Mouse (Mus musculus) neural tube, embryonic 14.5 days (tissue): ENCODE data around the gene Kcnq1. TPM values are rescaled to one million over a fixed set of nuclear protein-coding genes. Genes with fewer than 3 reads are reported as not detected.

Experiments
- ATAC-seq: fragments of 200-750 bp; cut with Nextera tagmentation; 2 replicates; pipeline ENCODE4 v1.8.0; 2017; ENCODE audit warnings: low read depth, mild to moderate bottlenecking, moderate TSS enrichment, moderate library complexity
- H3K27ac ChIP-seq: fragments of 300-500 bp; sonication (generic); 2 replicates; pipeline ENCODE4 v1.5.1; 2014; ENCODE audit warnings: low read depth, mild to moderate bottlenecking, control low read depth, low read length, moderate library complexity, mixed read lengths
- H3K27me3 ChIP-seq: fragments of 300-500 bp; sonication (generic); 2 replicates; pipeline ENCODE4 v1.6.1; 2014; ENCODE audit warnings: low read length; ENCODE audit not compliant: control insufficient read depth, insufficient read depth
- H3K36me3 ChIP-seq: fragments of 300-500 bp; sonication (generic); 2 replicates; pipeline ENCODE4 v1.6.1; 2014; ENCODE audit warnings: low read length, mixed read lengths; ENCODE audit not compliant: control insufficient read depth, insufficient read depth
- H3K4me1 ChIP-seq: fragments of 300-500 bp; sonication (generic); 2 replicates; pipeline ENCODE4 v1.6.1; 2014; ENCODE audit warnings: low read length; ENCODE audit not compliant: control insufficient read depth, insufficient read depth
- H3K4me2 ChIP-seq: fragments of 300-500 bp; sonication (generic); 2 replicates; pipeline ENCODE4 v1.6.1; 2014; ENCODE audit warnings: mild to moderate bottlenecking, low read depth, low read length, control low read depth
- H3K4me3 ChIP-seq: fragments of 300-500 bp; sonication (generic); 2 replicates; pipeline ENCODE4 v1.5.1; 2014; ENCODE audit warnings: low read depth, low read length, control low read depth, mixed read lengths
- H3K9ac ChIP-seq: fragments of 300-500 bp; sonication (generic); replicated peaks from 2 replicates; pipeline ENCODE4 v1.6.1; 2014; ENCODE audit warnings: low read depth, mild to moderate bottlenecking, control low read depth, low read length, mixed read lengths
- H3K9me3 ChIP-seq: fragments of 300-500 bp; sonication (generic); 2 replicates; pipeline ENCODE4 v1.6.1; 2016; ENCODE audit warnings: low read length; ENCODE audit not compliant: control insufficient read depth
- WGBS: fragments of 180-500 bp; shearing (Covaris S2); extraction: QIAGEN DNeasy Blood & Tissue Kit; methylation state at CpG from one replicate; pipeline ENCODE4 v1.1.7; 2014; 5-methylcytosine and 5-hydroxymethylcytosine counted together
- polyA plus RNA-seq: library from polyadenylated mRNA; unstranded; fragments of >200 nt; fragmentation: Nextera tagmentation; extraction: Ambion mirVana; gene quantifications from 2 replicates; pipeline ENCODE4 v1.2.1, GENCODE M21; 2014

Kcnq1 gene
- polyA plus RNA-seq, 1 experiment from 2014 or later, result 2.4 TPM

GRCm38 (mm10) chr7:143295356-143296000, 189.3 kb downstream of the Kcnq1 start:
- H3K4me1 ChIP-seq, result peaks cover 14% of the 10 kb centered on the region; the same call in 1 of the 2 replicates
- ATAC-seq, result no peak
- peak overlapping the region; percentile 53 for H3K4me3 ChIP-seq
- H3K27me3 ChIP-seq, result no peaks in the 10 kb centered on the region
- peak overlapping the region; percentile 56; the same call in 1 of the 2 replicates for H3K4me2 ChIP-seq
- H3K9ac ChIP-seq, result peak overlapping the region; percentile 70
- H3K36me3 ChIP-seq, result no peaks in the 10 kb centered on the region
- no peaks in the 10 kb centered on the region for H3K9me3 ChIP-seq
- H3K27ac ChIP-seq, result peak overlapping the region; percentile 70
- WGBS, result 49% methylated on average over 47 of the region's 47 CpGs

GRCm38 (mm10) chr7:143296001-143296379, 189.8 kb downstream of the Kcnq1 start:
- peak overlapping the region; percentile 53 for H3K4me3 ChIP-seq
- no peaks in the 10 kb centered on the region for H3K9me3 ChIP-seq
- peaks cover 14% of the 10 kb centered on the region; the same call in 1 of the 2 replicates for H3K4me1 ChIP-seq
- WGBS, result 40% methylated on average over 20 of the region's 20 CpGs
- peak overlapping the region; percentile 56; the same call in 1 of the 2 replicates for H3K4me2 ChIP-seq
- H3K36me3 ChIP-seq, result no peaks in the 10 kb centered on the region
- H3K27me3 ChIP-seq, result no peaks in the 10 kb centered on the region
- H3K27ac ChIP-seq, result peak overlapping the region; percentile 70
- peak; percentile 44 for ATAC-seq
- H3K9ac ChIP-seq, result peak overlapping the region; percentile 70

GRCm38 (mm10) chr7:143296384-143296801, 190.2 kb downstream of the Kcnq1 start:
- ATAC-seq, result peak; percentile 94
- Histone ChIP-seq H3K27me3 (no peaks in the 10 kb centered on the region), H3K9ac (peak overlapping the region; percentile 70), H3K36me3 (no peaks in the 10 kb centered on the region), H3K27ac (peak overlapping the region; percentile 70; the same call in 1 of the 2 replicates), H3K4me3 (peak overlapping the region; percentile 53), H3K4me2 (peak overlapping the region; percentile 56; the same call in 1 of the 2 replicates), H3K9me3 (no peaks in the 10 kb centered on the region), H3K4me1 (peaks cover 14% of the 10 kb centered on the region; the same call in 1 of the 2 replicates)
- WGBS, result 46% methylated on average over 17 of the region's 17 CpGs

GRCm38 (mm10) chr7:143300037-143300436, 193.9 kb downstream of the Kcnq1 start:
- Histone ChIP-seq H3K4me3 (no peak overlapping the region), H3K9ac (no peak overlapping the region), H3K9me3 (no peaks in the 10 kb centered on the region), H3K36me3 (no peaks in the 10 kb centered on the region), H3K27ac (no peak overlapping the region), H3K27me3 (no peaks in the 10 kb centered on the region), H3K4me1 (no peaks in the 10 kb centered on the region), H3K4me2 (no peak overlapping the region)
- WGBS, result 57% methylated on average over 7 of the region's 7 CpGs
- ATAC-seq, result no peak

GRCm38 (mm10) chr7:143300681-143301080, 194.5 kb downstream of the Kcnq1 start:
- no peak for ATAC-seq
- Histone ChIP-seq H3K4me3 (no peak overlapping the region), H3K36me3 (no peaks in the 10 kb centered on the region), H3K27ac (no peak overlapping the region), H3K27me3 (no peaks in the 10 kb centered on the region), H3K4me2 (no peak overlapping the region), H3K9ac (no peak overlapping the region), H3K4me1 (0 out of 2 replicates have a peak, but pooled peaks cover under 1% of the 10 kb centered on the region), H3K9me3 (no peaks in the 10 kb centered on the region)
- 87% methylated on average over 3 of the region's 3 CpGs for WGBS

GRCm38 (mm10) chr7:143302156-143302555, 196.0 kb downstream of the Kcnq1 start:
- Histone ChIP-seq H3K4me1 (0 out of 2 replicates have a peak, but pooled peaks cover 3% of the 10 kb centered on the region), H3K9me3 (no peaks in the 10 kb centered on the region)
- 66% methylated on average over 7 of the region's 7 CpGs for WGBS

GRCm38 (mm10) chr7:143302593-143303238, 196.6 kb downstream of the Kcnq1 start:
- 46% methylated on average over 9 of the region's 9 CpGs for WGBS
- H3K27me3 ChIP-seq, result no peaks in the 10 kb centered on the region
- no peaks in the 10 kb centered on the region for H3K36me3 ChIP-seq
- ATAC-seq, result no peak
- no peak overlapping the region for H3K27ac ChIP-seq
- H3K4me1 ChIP-seq, result 0 out of 2 replicates have a peak, but pooled peaks cover 3% of the 10 kb centered on the region
- H3K4me3 ChIP-seq, result no peak overlapping the region
- no peak overlapping the region for H3K9ac ChIP-seq
- H3K9me3 ChIP-seq, result no peaks in the 10 kb centered on the region
- no peak overlapping the region for H3K4me2 ChIP-seq

More at GRCm38 (mm10) chr7:143302156-143302555, 196.0 kb downstream of the Kcnq1 start:
- H3K36me3 ChIP-seq, result no peaks in the 10 kb centered on the region
- H3K27me3 ChIP-seq, result no peaks in the 10 kb centered on the region
- H3K9ac ChIP-seq, result no peak overlapping the region
- H3K27ac ChIP-seq, result no peak overlapping the region
- no peak for ATAC-seq
- no peak overlapping the region for H3K4me2 ChIP-seq
- H3K4me3 ChIP-seq, result no peak overlapping the region

GRCm38 (mm10) chr7:143303557-143303956, 197.4 kb downstream of the Kcnq1 start:
- H3K36me3 ChIP-seq, result no peaks in the 10 kb centered on the region
- no peak overlapping the region for H3K4me3 ChIP-seq
- WGBS, result 98% methylated on average over 5 of the region's 5 CpGs
- no peak for ATAC-seq
- no peak overlapping the region for H3K4me2 ChIP-seq
- H3K4me1 ChIP-seq, result 0 out of 2 replicates have a peak, but pooled peaks cover 3% of the 10 kb centered on the region
- H3K9me3 ChIP-seq, result no peaks in the 10 kb centered on the region
- H3K27ac ChIP-seq, result no peak overlapping the region
- H3K27me3 ChIP-seq, result no peaks in the 10 kb centered on the region
- H3K9ac ChIP-seq, result no peak overlapping the region

- H3K36me3 ChIP-seq, result no peaks in the 10 kb centered on the region
- ATAC-seq, result 0 out of 2 replicates have a peak, but pooled peaks have one; percentile 56
- peak overlapping the region; percentile 24; the same call in 1 of the 2 replicates for H3K27ac ChIP-seq
These were observed 199.6 kb downstream of the Kcnq1 start for GRCm38 (mm10) chr7:143305808-143306207.

More at GRCm38 (mm10) chr7:143305808-143306207, 199.6 kb downstream of the Kcnq1 start:
- no peak overlapping the region for H3K4me3 ChIP-seq
- no peaks in the 10 kb centered on the region for H3K27me3 ChIP-seq
- H3K4me1 ChIP-seq, result 0 out of 2 replicates have a peak, but pooled peaks cover 3% of the 10 kb centered on the region
- no peak overlapping the region for H3K9ac ChIP-seq
- no peaks in the 10 kb centered on the region for H3K9me3 ChIP-seq
- 17% methylated on average over 10 of the region's 10 CpGs for WGBS
- no peak overlapping the region for H3K4me2 ChIP-seq
